Mouse (Mus musculus) megakaryocyte, embryonic 14.5 days (primary cell): ENCODE measurements around the gene Zfp59.

Experiments used
- FLI1 ChIP-seq: IDR thresholded peaks from 2 replicates; pipeline ENCODE4 v1.6.1; 2012; ENCODE audit warnings: low read length, inconsistent platforms, mixed read lengths
- GATA1 ChIP-seq: IDR thresholded peaks from 3 replicates; pipeline ENCODE4 v1.6.1; 2012; ENCODE audit warnings: mixed read lengths, low read length, inconsistent platforms, borderline replicate concordance

DNA sequence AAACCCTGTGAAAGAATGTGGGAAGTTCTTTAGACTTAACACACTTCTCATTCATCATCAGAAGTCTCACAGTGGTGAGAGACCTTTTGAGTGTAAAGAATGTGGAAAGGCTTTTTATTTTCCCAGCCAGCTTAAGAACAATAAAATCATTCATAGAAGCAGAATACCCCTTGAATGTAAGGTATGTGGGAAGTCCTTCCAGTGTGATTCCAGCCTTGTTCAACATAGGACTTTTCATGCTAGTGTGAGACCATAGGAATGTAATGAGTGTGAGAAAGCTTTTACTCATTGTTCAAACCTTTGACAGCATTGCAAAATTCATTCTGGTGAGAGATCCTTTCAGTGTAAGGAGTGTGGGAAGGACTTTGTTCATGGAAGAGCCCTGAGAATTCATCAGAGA, 43.8 kb upstream of the Zfp59 start:
- no peak for TF ChIP-seq GATA1
- TF ChIP-seq FLI1, result no peak
